Mouse (Mus musculus) urinary bladder, postnatal 25 days (tissue): ENCODE measurements around the gene Mink1.

Experiments used
- DNase-seq: peaks from one replicate; pipeline ENCODE4 v3.0.0; 2022; ENCODE audit warnings: low spot score

Gene Mink1

GRCm38 (mm10) chr11:70653345-70654197 lies 90.9 kb downstream of the Mink1 start:
- peak; percentile 65 for DNase-seq

GRCm38 (mm10) chr11:70654198-70654922 lies 91.7 kb downstream of the Mink1 start, which contains the start of gene Pfn1:
Gene Pfn1, minus strand, starts transcription at chr11:70654644.
- peak; percentile 74 for DNase-seq

GRCm38 (mm10) chr11:70654923-70655570 lies 92.4 kb downstream of the Mink1 start:
- peak; percentile 77 for DNase-seq

- peak; percentile 71 for DNase-seq
Measured at GRCm38 (mm10) chr11:70655571-70656455, 93.1 kb downstream of the Mink1 start.

GRCm38 (mm10) chr11:70656456-70656927 lies 93.8 kb downstream of the Mink1 start:
- peak; percentile 53 for DNase-seq

GRCm38 (mm10) chr11:70656964-70657363 lies 94.3 kb downstream of the Mink1 start, which contains the start of gene Eno3:
Gene Eno3, plus strand, starts transcription at chr11:70657202.
- DNase-seq, result no peak

GRCm38 (mm10) chr11:70657573-70657972 lies 94.9 kb downstream of the Mink1 start:
- no peak for DNase-seq

GRCm38 (mm10) chr11:70657991-70658390 lies 95.3 kb downstream of the Mink1 start:
- DNase-seq, result no peak

GRCm38 (mm10) chr11:70658521-70658920 lies 95.8 kb downstream of the Mink1 start:
- DNase-seq, result no peak

GRCm38 (mm10) chr11:70658942-70659341 lies 96.3 kb downstream of the Mink1 start:
- no peak for DNase-seq

- DNase-seq, result no peak
Measured at GRCm38 (mm10) chr11:70660571-70660970, 97.9 kb downstream of the Mink1 start.

- DNase-seq, result no peak
Measured at GRCm38 (mm10) chr11:70663101-70663500, 100.4 kb downstream of the Mink1 start.

GRCm38 (mm10) chr11:70663957-70664356 lies 101.3 kb downstream of the Mink1 start:
- DNase-seq, result no peak
